Mouse (Mus musculus): ENCODE results near the gene Nfib. TPM values are rescaled to one million over a fixed set of nuclear protein-coding genes. Genes with fewer than 3 reads are reported as not detected.

The Nfib gene
- polyA plus RNA-seq, 2 experiments = 57.3 to 126 TPM

DNA sequence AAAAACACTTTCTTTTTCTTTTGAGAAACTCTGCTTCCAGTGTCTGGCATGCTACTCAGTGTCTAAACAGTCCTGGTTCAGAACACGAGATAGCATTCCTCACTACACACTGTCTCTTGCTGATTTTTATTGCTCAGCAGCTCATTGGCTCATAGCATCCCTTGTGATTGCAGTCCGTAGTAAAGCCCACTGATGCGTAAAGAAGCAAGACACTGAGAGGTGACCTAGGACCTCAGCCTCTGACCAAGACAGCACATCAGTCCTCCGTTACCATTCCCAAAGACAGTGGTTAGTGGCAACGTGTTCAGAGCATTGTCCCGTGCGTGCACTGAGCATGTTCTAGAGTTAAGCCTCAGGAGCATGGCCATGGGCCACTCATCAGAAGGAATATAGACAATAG is 44.3 kb downstream of the Nfib start:
- Histone ChIP-seq H3K27ac (replicated peaks; ENCODE audit: low read depth, low read length) (no peak overlapping the region), H3K9ac (ENCODE audit: low read depth, low read length, severe bottlenecking) (no peak overlapping the region), H3K4me2 (replicated peaks; ENCODE audit: low read depth, low read length, severe bottlenecking) (no peak overlapping the region), H3K9me3 (ENCODE audit: control insufficient read depth, low read length) (no peaks in the 10 kb centered on the region), H3K36me3 (ENCODE audit: control insufficient read depth, insufficient read depth, low read length) (no peaks in the 10 kb centered on the region), H3K27me3 (ENCODE audit: control insufficient read depth, insufficient read depth, low read length) (no peaks in the 10 kb centered on the region), H3K4me1 (ENCODE audit: control insufficient read depth, insufficient read depth, low read length) (peaks cover 6% of the 10 kb centered on the region), H3K4me3 (replicated peaks; ENCODE audit: low read length) (no peak overlapping the region)
- no peak for TF ChIP-seq POLR2A (IDR thresholded peaks at IDR 0.05; ENCODE audit: borderline replicate concordance, extremely low read depth, insufficient read depth, insufficient read length)
- ATAC-seq (ENCODE audit: low FRiP score, low read depth) = no peak
- DNase-seq (ENCODE audit: low spot score) = no peak
- WGBS = 86% methylated on average over 7 of the region's 7 CpGs

DNA sequence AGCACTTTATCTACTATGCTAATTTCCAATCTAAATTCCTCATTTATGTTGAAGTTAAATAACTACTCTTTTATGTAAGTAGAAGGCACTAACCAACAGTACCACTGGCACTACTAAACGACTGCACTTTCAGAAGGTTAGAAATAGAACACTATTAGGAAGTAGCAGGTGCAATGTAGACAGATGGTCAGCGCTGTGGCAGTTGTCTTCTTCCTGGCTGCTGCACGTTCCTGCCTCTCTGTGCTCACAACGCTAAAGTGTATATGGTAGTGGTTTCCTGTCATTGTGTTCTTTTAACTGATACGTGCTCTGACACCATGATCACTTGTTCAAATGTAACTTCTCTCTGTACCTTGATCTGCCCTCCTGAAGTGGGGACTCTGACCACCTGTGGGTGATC is 59.9 kb downstream of the Nfib start:
- Histone ChIP-seq H3K27me3 (ENCODE audit: control insufficient read depth, insufficient read depth, low read length) (no peaks in the 10 kb centered on the region), H3K27ac (replicated peaks; ENCODE audit: low read depth, low read length) (no peak overlapping the region), H3K36me3 (ENCODE audit: control insufficient read depth, insufficient read depth, low read length) (no peaks in the 10 kb centered on the region), H3K4me1 (ENCODE audit: control insufficient read depth, insufficient read depth, low read length) (peaks cover 6% of the 10 kb centered on the region; the same call in 1 of the 2 replicates), H3K4me2 (replicated peaks; ENCODE audit: low read depth, low read length, severe bottlenecking) (no peak overlapping the region), H3K4me3 (replicated peaks; ENCODE audit: low read length) (no peak overlapping the region), H3K9me3 (ENCODE audit: control insufficient read depth, low read length) (no peaks in the 10 kb centered on the region), H3K9ac (ENCODE audit: low read depth, low read length, severe bottlenecking) (no peak overlapping the region)
- DNase-seq (ENCODE audit: low spot score) = no peak
- 81% methylated on average over 5 of the region's 5 CpGs for WGBS
- ATAC-seq (ENCODE audit: low FRiP score, low read depth) = no peak
- TF ChIP-seq POLR2A (IDR thresholded peaks at IDR 0.05; ENCODE audit: borderline replicate concordance, extremely low read depth, insufficient read depth, insufficient read length) = no peak

DNA sequence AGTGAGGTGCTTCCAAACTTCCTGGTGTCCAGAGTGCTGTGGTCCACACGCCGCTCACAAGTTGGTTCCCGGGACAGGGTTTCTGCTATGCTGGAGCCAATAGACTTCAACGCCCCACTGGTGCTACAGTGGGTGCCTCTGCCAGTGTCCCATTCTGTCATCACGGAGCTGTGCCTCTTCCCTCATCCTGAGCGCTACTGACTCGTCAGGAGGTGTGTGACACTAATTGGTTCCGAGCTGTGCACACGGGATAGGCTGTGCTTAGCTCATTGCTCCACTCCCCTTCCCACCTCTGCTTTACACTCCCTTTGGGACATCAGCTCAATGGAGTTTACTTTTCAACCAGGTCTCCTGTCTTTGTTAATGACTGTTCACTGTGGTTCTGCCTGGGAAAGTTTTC is 60.8 kb downstream of the Nfib start:
- ATAC-seq (ENCODE audit: low FRiP score, low read depth) = peak; percentile 65
- no peak overlapping the region for H3K4me3 ChIP-seq (replicated peaks; ENCODE audit: low read length)
- peak overlapping the region; percentile 33; the same call in 1 of the 2 replicates for H3K27ac ChIP-seq (replicated peaks; ENCODE audit: low read depth, low read length)
- H3K4me2 ChIP-seq (replicated peaks; ENCODE audit: low read depth, low read length, severe bottlenecking) = no peak overlapping the region
- H3K9me3 ChIP-seq (ENCODE audit: control insufficient read depth, low read length) = no peaks in the 10 kb centered on the region
- 58% methylated on average over 9 of the region's 9 CpGs for WGBS
- H3K9ac ChIP-seq (ENCODE audit: low read depth, low read length, severe bottlenecking) = no peak overlapping the region
- no peak for TF ChIP-seq POLR2A (IDR thresholded peaks at IDR 0.05; ENCODE audit: borderline replicate concordance, extremely low read depth, insufficient read depth, insufficient read length)
- DNase-seq (ENCODE audit: low spot score) = no peak
- no peaks in the 10 kb centered on the region for H3K27me3 ChIP-seq (ENCODE audit: control insufficient read depth, insufficient read depth, low read length)
- peaks cover 6% of the 10 kb centered on the region; the same call in 1 of the 2 replicates for H3K4me1 ChIP-seq (ENCODE audit: control insufficient read depth, insufficient read depth, low read length)
- H3K36me3 ChIP-seq (ENCODE audit: control insufficient read depth, insufficient read depth, low read length) = no peaks in the 10 kb centered on the region

DNA sequence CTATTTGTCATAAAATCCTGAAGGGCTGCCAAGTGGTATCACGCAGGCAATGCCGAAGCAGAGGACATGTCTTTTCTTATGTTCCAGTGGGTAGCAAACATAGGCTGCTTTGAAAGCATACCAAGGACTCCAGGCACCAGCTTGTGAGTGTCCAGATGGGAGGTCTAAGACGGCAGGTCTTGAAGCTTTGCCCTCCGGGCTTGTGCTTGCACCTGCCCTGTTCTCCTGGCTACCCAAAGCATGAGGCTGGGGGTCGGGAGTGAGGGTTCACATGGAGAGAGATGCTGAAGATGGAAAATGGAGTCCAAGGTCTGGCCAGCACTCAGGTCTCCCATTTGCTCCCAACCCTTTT is 61.8 kb downstream of the Nfib start:
- no peak for TF ChIP-seq POLR2A (IDR thresholded peaks at IDR 0.05; ENCODE audit: borderline replicate concordance, extremely low read depth, insufficient read depth, insufficient read length)
- Histone ChIP-seq H3K4me2 (replicated peaks; ENCODE audit: low read depth, low read length, severe bottlenecking) (no peak overlapping the region), H3K27me3 (ENCODE audit: control insufficient read depth, insufficient read depth, low read length) (no peaks in the 10 kb centered on the region), H3K9ac (ENCODE audit: low read depth, low read length, severe bottlenecking) (no peak overlapping the region), H3K27ac (replicated peaks; ENCODE audit: low read depth, low read length) (no peak overlapping the region), H3K36me3 (ENCODE audit: control insufficient read depth, insufficient read depth, low read length) (no peaks in the 10 kb centered on the region), H3K4me3 (replicated peaks; ENCODE audit: low read length) (no peak overlapping the region), H3K9me3 (ENCODE audit: control insufficient read depth, low read length) (no peaks in the 10 kb centered on the region), H3K4me1 (ENCODE audit: control insufficient read depth, insufficient read depth, low read length) (peaks cover 6% of the 10 kb centered on the region; the same call in 1 of the 2 replicates)
- no peak for DNase-seq (ENCODE audit: low spot score)
- ATAC-seq (ENCODE audit: low FRiP score, low read depth) = no peak
- WGBS = 87% methylated on average over 5 of the region's 5 CpGs

DNA sequence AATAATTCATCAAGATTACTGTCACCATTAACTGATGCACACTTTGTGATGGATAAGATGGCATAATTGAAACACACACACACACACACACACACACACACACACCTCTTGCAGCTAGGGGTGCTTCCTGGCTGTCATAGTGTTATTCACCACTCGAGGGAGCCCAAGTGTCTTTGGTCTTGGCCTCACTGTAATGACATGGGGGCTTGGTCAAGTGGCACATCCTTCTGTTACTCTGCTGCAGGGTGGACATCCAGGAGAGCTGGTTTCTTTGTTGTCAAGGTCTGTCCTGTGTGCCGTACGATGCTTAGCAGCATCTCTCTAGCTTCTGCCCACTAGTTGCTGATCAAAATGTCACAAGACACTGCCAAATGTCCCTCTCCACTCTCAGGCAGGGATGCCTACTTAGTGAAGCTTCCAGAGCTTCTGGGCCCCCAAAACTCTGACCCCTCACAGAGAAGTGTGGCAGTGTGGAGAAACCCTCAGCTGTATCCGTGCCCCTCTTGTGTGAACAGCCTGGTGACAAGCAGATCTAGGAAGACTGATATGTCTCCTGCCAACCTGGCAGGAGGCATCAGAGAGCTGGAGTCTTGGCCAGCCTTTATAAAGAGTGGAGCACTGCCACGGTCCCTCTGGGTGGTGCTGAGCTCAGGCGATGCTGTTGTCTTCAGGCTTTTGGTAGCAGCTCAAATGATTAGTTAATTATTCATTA is 62.4 kb downstream of the Nfib start:
- Histone ChIP-seq H3K4me1 (ENCODE audit: control insufficient read depth, insufficient read depth, low read length) (peaks cover 6% of the 10 kb centered on the region; the same call in 1 of the 2 replicates), H3K36me3 (ENCODE audit: control insufficient read depth, insufficient read depth, low read length) (no peaks in the 10 kb centered on the region), H3K27ac (replicated peaks; ENCODE audit: low read depth, low read length) (no peak overlapping the region), H3K9ac (ENCODE audit: low read depth, low read length, severe bottlenecking) (no peak overlapping the region), H3K9me3 (ENCODE audit: control insufficient read depth, low read length) (no peaks in the 10 kb centered on the region), H3K27me3 (ENCODE audit: control insufficient read depth, insufficient read depth, low read length) (no peaks in the 10 kb centered on the region), H3K4me3 (replicated peaks; ENCODE audit: low read length) (no peak overlapping the region), H3K4me2 (replicated peaks; ENCODE audit: low read depth, low read length, severe bottlenecking) (no peak overlapping the region)
- DNase-seq (ENCODE audit: low spot score) (peak; percentile 24), ATAC-seq (ENCODE audit: low FRiP score, low read depth) (no peak)
- TF ChIP-seq POLR2A (IDR thresholded peaks at IDR 0.05; ENCODE audit: borderline replicate concordance, extremely low read depth, insufficient read depth, insufficient read length) = no peak
- 67% methylated on average over 6 of the region's 6 CpGs for WGBS

Measured in limb, embryonic 14.5 days (tissue).